Mouse (Mus musculus) brown adipose tissue, adult 24 weeks (tissue): Measurements from ENCODE around the gene Nars2. TPM values are rescaled to one million over a fixed set of nuclear protein-coding genes. Genes with fewer than 3 reads are reported as not detected.
"Not testable (repeated sequence)": the region's sequence is repeated elsewhere in the genome, so short reads cannot be mapped to it uniquely, and the experiment has no call there.

Experiments used
- H3K27ac ChIP-seq: fragments of 200-500 bp; replicated peaks from 2 replicates; pipeline ENCODE4 v1.5.1; 2012; ENCODE audit warnings: low read depth, mild to moderate bottlenecking, low read length
- H3K4me1 ChIP-seq: fragments of 200-500 bp; 2 replicates; pipeline ENCODE4 v1.6.1; 2012; ENCODE audit warnings: low read length, mixed read lengths; ENCODE audit not compliant: control insufficient read depth, insufficient read depth, insufficient read length
- H3K4me3 ChIP-seq: fragments of 200-500 bp; 2 replicates; pipeline ENCODE4 v1.5.1; 2012; ENCODE audit warnings: low read depth, mild to moderate bottlenecking, low read length, moderate library complexity; ENCODE audit not compliant: insufficient read depth
- polyA plus RNA-seq: library from polyadenylated mRNA; stranded (reverse); fragments of >200 nt; gene quantifications from 2 replicates; pipeline ENCODE4 v1.2.4, GENCODE M21; 2012; ENCODE audit not compliant: missing spikeins, insufficient read depth, insufficient read length

Nars2 gene
- polyA plus RNA-seq, 1 experiment, result 19.8 TPM

GRCm38 (mm10) chr7:96943715-96944377 is 7.5 kb upstream of the Nars2 start:
- Histone ChIP-seq H3K27ac (no peak overlapping the region), H3K4me1 (no peaks in the 10 kb centered on the region), H3K4me3 (no peak overlapping the region)

- H3K4me1 ChIP-seq, H3K27ac ChIP-seq, H3K4me3 ChIP-seq: not testable (repeated sequence)
Measured at GRCm38 (mm10) chr7:96946501-96946900, 4.8 kb upstream of the Nars2 start.

GRCm38 (mm10) chr7:96952094-96952493 is 789 bp downstream of the Nars2 start:
- H3K4me1 ChIP-seq, result peaks cover 3% of the 10 kb centered on the region; the same call in 1 of the 2 replicates
- H3K27ac ChIP-seq, result no peak overlapping the region
- H3K4me3 ChIP-seq, result peak overlapping the region; percentile 81

GRCm38 (mm10) chr7:96959168-96959567 is 7.9 kb downstream of the Nars2 start:
- H3K4me3 ChIP-seq, result no peak overlapping the region

DNA sequence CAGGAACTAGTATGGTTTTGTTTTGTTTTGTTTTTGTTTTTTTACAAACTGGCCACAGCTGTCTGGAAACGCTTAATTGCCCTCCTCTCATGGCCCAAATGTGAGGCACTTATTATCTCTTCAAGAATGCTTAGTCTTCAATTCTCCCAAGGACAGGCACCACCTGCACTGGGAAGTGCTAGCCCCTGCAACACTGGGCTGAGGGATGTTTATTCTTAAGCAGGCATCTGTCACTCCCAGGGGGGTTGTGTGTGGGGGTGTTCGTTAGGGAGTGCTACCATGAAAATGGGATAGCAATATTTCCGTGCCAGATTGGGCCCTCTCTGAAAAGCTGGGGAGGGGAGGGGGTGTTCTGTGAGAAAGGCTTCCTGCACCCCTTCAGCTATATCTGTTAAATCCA is 15.9 kb downstream of the Nars2 start:
- 0 out of 2 replicates have a peak overlapping the region, but pooled peaks have one; percentile 18 for H3K27ac ChIP-seq
- H3K4me3 ChIP-seq, result peak overlapping the region; percentile 37
- H3K4me1 ChIP-seq, result no peaks in the 10 kb centered on the region

More at GRCm38 (mm10) chr7:96959168-96959567, 7.9 kb downstream of the Nars2 start:
- Histone ChIP-seq H3K27ac (no peak overlapping the region), H3K4me1 (no peaks in the 10 kb centered on the region)

- Histone ChIP-seq H3K27ac (no peak overlapping the region), H3K4me3 (no peak overlapping the region), H3K4me1 (no peaks in the 10 kb centered on the region)
Measured at GRCm38 (mm10) chr7:96970359-96970758, 19.1 kb downstream of the Nars2 start.

GRCm38 (mm10) chr7:96971027-96971996 is 20.0 kb downstream of the Nars2 start:
- H3K4me3 ChIP-seq, result peak overlapping the region; percentile 38; the same call in 1 of the 2 replicates
- H3K4me1 ChIP-seq, result no peaks in the 10 kb centered on the region
- no peak overlapping the region; the same call in 1 of the 2 replicates for H3K27ac ChIP-seq

DNA sequence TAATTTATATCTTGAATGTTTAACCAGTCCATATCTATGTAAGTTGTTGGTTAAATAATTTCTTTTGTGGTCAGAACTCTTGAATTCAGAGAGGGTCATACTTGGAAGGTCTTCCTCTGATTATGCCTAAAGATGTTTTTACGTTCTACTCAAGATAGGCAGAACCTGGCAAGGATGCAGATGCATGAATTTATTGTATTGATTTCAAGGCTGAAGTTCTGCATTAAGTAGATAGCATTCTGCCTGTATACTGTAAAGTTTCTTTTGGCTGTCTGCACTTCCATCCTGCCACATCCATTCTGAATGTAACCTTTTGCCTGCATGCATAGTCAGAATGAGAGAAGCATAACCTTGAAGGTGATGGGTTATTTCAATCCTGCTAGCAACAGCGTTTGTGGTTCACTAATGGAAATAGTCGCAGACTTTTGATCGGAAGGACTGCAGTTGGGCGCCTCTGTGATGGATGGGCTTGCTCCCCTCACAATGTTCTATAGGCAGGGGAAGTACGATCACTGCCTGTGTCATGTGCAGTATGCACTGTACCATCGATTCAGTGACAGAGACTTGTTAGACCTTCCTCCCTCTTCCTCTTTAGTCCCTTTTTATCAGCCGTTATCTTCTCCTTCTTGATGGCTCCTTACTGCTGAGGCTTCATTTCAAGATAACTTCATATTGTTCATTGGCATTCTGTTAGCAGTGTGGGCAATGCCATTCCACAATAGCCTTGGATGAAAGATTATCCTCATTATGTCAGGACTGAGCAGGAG is 21.0 kb downstream of the Nars2 start:
- Histone ChIP-seq H3K27ac (no peak overlapping the region), H3K4me1 (no peaks in the 10 kb centered on the region), H3K4me3 (no peak overlapping the region)

GRCm38 (mm10) chr7:96975914-96976313 is 24.6 kb downstream of the Nars2 start:
- Histone ChIP-seq H3K27ac (no peak overlapping the region), H3K4me1 (no peaks in the 10 kb centered on the region; the same call in 1 of the 2 replicates), H3K4me3 (no peak overlapping the region)

DNA sequence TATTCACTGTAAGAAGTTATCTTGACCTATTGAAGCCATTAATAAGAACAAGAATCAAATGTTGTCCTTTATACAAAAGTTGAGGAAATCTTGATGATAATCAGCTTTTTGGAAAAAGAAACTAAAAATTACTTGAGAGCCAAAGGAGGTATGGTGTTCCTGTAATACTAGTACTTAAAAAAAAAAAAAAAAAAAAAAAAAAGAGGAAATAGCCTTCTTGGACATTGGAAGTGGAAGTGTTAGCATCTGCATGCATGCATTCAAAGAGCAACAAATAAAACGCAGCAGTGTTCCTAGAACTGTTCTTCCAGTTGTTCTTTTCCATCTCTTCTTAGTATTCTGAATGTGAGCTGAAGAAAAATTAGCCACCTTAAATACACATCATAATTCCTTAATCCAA is 25.9 kb downstream of the Nars2 start:
- H3K4me1 ChIP-seq, result peaks cover 5% of the 10 kb centered on the region
- no peak overlapping the region for H3K27ac ChIP-seq
- no peak overlapping the region for H3K4me3 ChIP-seq

- H3K4me1 ChIP-seq, result peaks cover 9% of the 10 kb centered on the region
- H3K27ac ChIP-seq, result no peak overlapping the region; the same call in 1 of the 2 replicates
- no peak overlapping the region for H3K4me3 ChIP-seq
Measured at GRCm38 (mm10) chr7:96981366-96981765, 30.1 kb downstream of the Nars2 start.

DNA sequence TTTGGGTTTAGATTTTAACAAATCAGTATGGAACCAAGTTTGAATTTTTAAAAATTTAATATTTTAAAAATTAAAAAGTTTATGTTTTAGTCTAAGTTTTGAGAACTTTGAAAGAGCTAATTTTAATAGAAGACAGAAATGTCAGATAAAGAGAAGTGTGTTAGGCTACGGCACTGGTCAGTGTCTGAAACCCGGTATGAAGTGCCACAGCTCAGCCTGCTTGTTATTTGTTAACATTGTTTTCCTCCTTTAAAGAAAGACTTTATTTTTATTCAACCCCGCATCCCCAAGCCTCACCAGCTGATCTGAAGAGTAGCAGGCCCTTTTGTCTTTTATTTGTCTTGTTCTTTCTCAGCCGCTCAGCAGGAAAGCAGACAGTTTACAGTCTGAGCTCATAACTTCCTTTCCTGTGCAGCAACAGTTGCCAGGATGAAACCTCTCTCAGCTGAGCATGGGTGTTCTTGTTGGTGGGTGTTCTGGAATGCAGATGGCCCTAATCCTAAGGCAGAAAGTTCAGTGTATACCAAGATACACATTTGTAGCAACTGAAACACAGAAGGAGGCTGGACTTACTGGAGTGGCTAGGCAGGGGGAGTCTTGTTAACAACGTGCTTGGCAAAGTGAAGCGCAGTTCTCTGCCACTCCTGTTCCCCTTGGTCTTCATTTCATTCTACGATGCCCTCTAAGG is 32.5 kb downstream of the Nars2 start:
- Histone ChIP-seq H3K4me1 (peaks cover 15% of the 10 kb centered on the region), H3K27ac (no peak overlapping the region), H3K4me3 (no peak overlapping the region)

DNA sequence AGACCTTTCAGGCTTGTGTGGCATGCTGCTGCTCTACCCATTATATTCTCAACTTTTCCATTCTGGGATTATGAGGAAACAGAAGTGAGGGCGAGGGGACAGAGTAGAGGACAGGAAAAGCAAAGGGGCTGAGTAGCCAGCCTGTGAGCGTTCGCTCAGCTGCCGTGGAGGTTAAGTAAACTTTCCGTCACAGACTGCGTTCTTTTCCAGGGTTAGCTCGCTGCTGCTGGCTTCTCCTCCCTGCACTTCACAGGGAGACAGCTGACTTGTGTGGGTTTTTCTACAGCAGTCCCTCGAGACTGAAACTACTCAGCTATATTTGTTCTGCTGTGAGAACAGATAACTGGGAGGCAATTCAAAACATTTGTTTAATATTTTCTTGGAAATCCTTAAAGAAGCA is 34.5 kb downstream of the Nars2 start:
- 0 out of 2 replicates have a peak overlapping the region, but pooled peaks have one; percentile 31 for H3K27ac ChIP-seq
- H3K4me1 ChIP-seq, result peaks cover 15% of the 10 kb centered on the region
- peak overlapping the region; percentile 6; the same call in 1 of the 2 replicates for H3K4me3 ChIP-seq

DNA sequence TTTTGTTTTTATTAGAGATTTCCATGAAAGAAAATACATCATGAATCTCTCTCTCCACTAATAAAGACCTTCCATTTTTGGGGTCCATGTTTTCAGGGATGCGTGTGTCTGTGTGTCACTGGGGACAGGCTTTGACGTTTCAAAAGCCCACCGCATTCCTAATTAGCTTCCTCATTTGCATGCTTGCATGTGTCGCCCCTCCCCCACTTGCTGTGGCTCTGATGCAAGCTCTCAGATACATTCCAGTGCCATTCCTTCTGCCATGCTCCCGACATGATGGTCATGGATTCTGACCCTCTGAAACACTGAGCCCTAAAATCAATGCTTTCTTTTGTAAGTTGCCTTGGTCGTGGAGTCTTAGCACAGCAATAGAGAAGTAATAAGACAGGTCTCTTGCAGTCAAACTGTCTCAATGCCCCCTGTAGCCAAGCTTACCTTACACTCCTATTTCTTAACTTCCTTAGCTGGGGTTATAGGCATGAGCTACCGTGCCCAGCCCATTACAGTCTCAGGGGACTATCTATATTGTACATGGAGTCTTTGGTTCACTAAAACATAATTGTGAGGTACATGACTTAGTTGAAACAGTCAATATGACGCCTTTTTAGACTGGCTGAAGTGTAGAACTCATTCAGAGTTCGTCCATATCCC is 35.6 kb downstream of the Nars2 start:
- Histone ChIP-seq H3K4me3 (no peak overlapping the region), H3K4me1 (peaks cover 10% of the 10 kb centered on the region), H3K27ac (no peak overlapping the region)
